Mouse (Mus musculus): ENCODE results near the gene Tvp23a. TPM values are rescaled to one million over a fixed set of nuclear protein-coding genes. Genes with fewer than 3 reads are reported as not detected.

The Tvp23a gene
- total and polyA plus RNA-seq, 2 experiments from 2014 or later = 44.1 to 77.6 TPM

DNA sequence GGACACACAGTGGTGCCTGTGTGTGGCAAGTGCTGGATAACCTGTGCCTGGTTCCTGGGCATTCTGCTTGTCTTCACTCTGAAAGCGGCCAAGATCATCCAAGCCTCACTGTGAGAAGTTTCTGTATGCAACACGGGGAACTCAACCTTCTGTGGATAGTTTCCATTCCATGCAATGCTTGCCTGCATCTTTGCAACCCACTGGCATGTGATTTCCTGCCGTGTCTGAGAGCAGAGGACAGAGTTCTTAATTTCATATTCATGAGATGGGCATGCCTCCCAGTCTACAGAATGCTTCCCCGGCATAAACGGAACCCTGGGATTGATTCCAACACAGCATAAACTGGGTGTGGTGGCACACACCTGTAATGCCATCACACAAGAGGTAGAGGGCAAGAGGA is 9.1 kb downstream of the Tvp23a start:
- Histone ChIP-seq H3K36me3 (ENCODE audit: insufficient read depth, low read length) (peaks cover 9% of the 10 kb centered on the region; the same call in 1 of the 2 replicates), H3K9me3 (ENCODE audit: low read length) (no peaks in the 10 kb centered on the region), H3K27me3 (ENCODE audit: insufficient read depth, low read length) (no peaks in the 10 kb centered on the region), H3K4me2 (ENCODE audit: low read depth, low read length, poor library complexity, severe bottlenecking) (no peak overlapping the region), H3K9ac (replicated peaks; ENCODE audit: low read length, poor library complexity, severe bottlenecking) (no peak overlapping the region), H3K27ac (ENCODE audit: low read depth, low read length) (no peak overlapping the region), H3K4me1 (ENCODE audit: insufficient read depth, low read length) (peaks cover 4% of the 10 kb centered on the region; the same call in 1 of the 2 replicates), H3K4me3 (ENCODE audit: low read depth, low read length) (no peak overlapping the region)
- TF ChIP-seq CTCF (IDR thresholded peaks at IDR 0.05) = no peak
- ATAC-seq (ENCODE audit: low FRiP score) (no peak), DNase-seq (ENCODE audit: low spot score) (no peak)
- WGBS = 80% methylated on average over 5 of the region's 5 CpGs

DNA sequence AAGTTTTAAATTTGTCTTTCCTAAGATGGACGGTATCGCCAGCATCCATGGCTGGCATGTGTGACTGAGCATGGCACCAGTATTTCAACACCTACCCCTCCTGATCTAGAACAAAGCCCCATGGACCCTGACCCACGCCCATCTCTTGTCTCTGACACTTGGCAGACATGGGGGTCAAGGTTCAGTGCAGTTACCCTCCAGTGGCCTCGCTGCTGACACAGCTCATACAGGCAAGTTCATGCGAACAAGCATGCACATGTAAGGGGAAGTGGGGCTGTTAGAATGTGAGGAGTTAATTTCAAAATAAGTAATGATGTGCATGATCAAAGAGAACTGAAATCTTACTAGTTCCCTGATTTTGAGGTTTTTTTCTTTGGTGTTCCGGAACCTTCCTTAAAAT is 11.0 kb downstream of the Tvp23a start:
- H3K4me3 ChIP-seq (ENCODE audit: low read depth, low read length) = no peak overlapping the region
- H3K9ac ChIP-seq (replicated peaks; ENCODE audit: low read length, poor library complexity, severe bottlenecking) = no peak overlapping the region
- WGBS = 88% methylated on average over 6 of the region's 6 CpGs
- no peak for TF ChIP-seq CTCF (IDR thresholded peaks at IDR 0.05)
- DNase-seq (ENCODE audit: low spot score) (no peak), ATAC-seq (ENCODE audit: low FRiP score) (no peak)
- no peaks in the 10 kb centered on the region for H3K27me3 ChIP-seq (ENCODE audit: insufficient read depth, low read length)
- no peaks in the 10 kb centered on the region for H3K9me3 ChIP-seq (ENCODE audit: low read length)
- H3K4me2 ChIP-seq (ENCODE audit: low read depth, low read length, poor library complexity, severe bottlenecking) = no peak overlapping the region
- H3K36me3 ChIP-seq (ENCODE audit: insufficient read depth, low read length) = peaks cover 9% of the 10 kb centered on the region; the same call in 1 of the 2 replicates
- H3K27ac ChIP-seq (ENCODE audit: low read depth, low read length) = no peak overlapping the region
- H3K4me1 ChIP-seq (ENCODE audit: insufficient read depth, low read length) = no peaks in the 10 kb centered on the region

DNA sequence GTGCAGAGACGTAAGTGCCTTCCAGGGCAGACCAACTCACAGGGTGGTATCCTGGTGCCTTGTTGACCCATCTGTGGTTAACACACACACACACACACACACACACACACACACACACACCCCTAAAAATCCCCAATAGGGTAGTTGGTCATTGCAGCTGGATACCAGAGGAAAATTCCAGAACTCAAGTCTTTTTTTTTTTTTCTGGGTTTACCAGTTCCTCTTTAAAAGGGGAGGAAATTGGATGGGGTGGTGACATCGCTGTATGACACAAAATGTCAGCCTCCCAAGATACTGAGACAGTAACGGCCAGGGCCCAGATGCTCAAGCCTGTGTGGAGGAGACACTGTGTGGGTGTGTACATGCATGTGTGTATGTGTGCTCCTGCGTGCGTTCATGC is 13.8 kb downstream of the Tvp23a start:
- Histone ChIP-seq H3K27me3 (ENCODE audit: insufficient read depth, low read length) (no peaks in the 10 kb centered on the region), H3K4me3 (ENCODE audit: low read depth, low read length) (no peak overlapping the region), H3K27ac (ENCODE audit: low read depth, low read length) (no peak overlapping the region), H3K4me1 (ENCODE audit: insufficient read depth, low read length) (no peaks in the 10 kb centered on the region), H3K36me3 (ENCODE audit: insufficient read depth, low read length) (peaks cover 5% of the 10 kb centered on the region; the same call in 1 of the 2 replicates), H3K9me3 (ENCODE audit: low read length) (no peaks in the 10 kb centered on the region), H3K4me2 (ENCODE audit: low read depth, low read length, poor library complexity, severe bottlenecking) (no peak overlapping the region), H3K9ac (replicated peaks; ENCODE audit: low read length, poor library complexity, severe bottlenecking) (no peak overlapping the region)
- 91% methylated on average over 5 of the region's 5 CpGs for WGBS
- no peak for ATAC-seq (ENCODE audit: low FRiP score)
- DNase-seq (ENCODE audit: low spot score) = no peak
- no peak for TF ChIP-seq CTCF (IDR thresholded peaks at IDR 0.05)

DNA sequence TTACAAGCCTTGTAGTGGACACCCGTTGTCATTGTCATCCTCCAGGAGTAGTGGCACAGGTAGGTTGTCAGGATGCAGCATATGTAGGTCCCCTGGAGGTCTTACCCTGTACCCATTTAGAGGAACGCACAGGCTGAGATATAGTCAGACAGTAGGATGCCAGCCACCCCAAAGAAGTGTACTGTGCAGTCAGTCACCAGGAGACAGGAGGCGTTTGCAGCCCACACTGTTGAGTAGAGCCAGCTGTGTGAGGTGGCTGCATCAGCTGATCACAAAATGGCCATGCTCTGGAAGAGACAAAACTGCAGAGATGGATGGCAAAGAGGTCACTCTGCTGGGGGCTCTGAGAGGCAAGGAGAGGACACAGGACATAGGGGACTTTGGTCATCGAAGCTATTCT is 14.8 kb downstream of the Tvp23a start:
- WGBS = 89% methylated on average over 4 of the region's 4 CpGs

DNA sequence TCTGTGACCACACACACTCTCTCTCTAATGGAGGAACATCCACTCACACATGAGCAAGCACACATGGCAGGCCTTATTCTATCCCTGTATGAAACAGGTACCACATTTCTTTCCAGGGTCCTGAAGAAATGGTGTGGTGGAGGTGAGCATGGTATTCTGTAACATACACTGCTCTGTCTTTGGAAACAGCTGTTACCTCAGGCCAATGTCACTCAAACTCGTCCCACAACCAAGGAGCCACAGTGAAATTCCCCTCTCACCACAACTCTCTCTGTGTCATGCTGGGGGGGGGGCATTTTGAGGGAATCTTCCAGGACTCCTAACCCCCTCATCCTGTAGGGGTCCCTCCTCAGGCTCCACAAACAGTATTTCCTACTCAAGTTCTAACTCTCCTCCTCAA is 15.3 kb downstream of the Tvp23a start:
- Histone ChIP-seq H3K9me3 (ENCODE audit: low read length) (no peaks in the 10 kb centered on the region), H3K4me2 (ENCODE audit: low read depth, low read length, poor library complexity, severe bottlenecking) (no peak overlapping the region), H3K4me3 (ENCODE audit: low read depth, low read length) (no peak overlapping the region), H3K9ac (replicated peaks; ENCODE audit: low read length, poor library complexity, severe bottlenecking) (no peak overlapping the region), H3K27ac (ENCODE audit: low read depth, low read length) (no peak overlapping the region), H3K27me3 (ENCODE audit: insufficient read depth, low read length) (no peaks in the 10 kb centered on the region), H3K36me3 (ENCODE audit: insufficient read depth, low read length) (peaks cover 7% of the 10 kb centered on the region), H3K4me1 (ENCODE audit: insufficient read depth, low read length) (no peaks in the 10 kb centered on the region)
- ATAC-seq (ENCODE audit: low FRiP score) (no peak), DNase-seq (ENCODE audit: low spot score) (no peak)
- TF ChIP-seq CTCF (IDR thresholded peaks at IDR 0.05) = no peak
- WGBS = 68% methylated on average over 1 of the region's 1 CpGs

More for the DNA sequence above, 14.8 kb downstream of the Tvp23a start:
- no peak for ATAC-seq (ENCODE audit: low FRiP score)
- Histone ChIP-seq H3K9ac (replicated peaks; ENCODE audit: low read length, poor library complexity, severe bottlenecking) (no peak overlapping the region), H3K9me3 (ENCODE audit: low read length) (no peaks in the 10 kb centered on the region), H3K36me3 (ENCODE audit: insufficient read depth, low read length) (peaks cover 2% of the 10 kb centered on the region; the same call in 1 of the 2 replicates), H3K27me3 (ENCODE audit: insufficient read depth, low read length) (no peaks in the 10 kb centered on the region), H3K4me3 (ENCODE audit: low read depth, low read length) (no peak overlapping the region), H3K27ac (ENCODE audit: low read depth, low read length) (no peak overlapping the region), H3K4me1 (ENCODE audit: insufficient read depth, low read length) (no peaks in the 10 kb centered on the region), H3K4me2 (ENCODE audit: low read depth, low read length, poor library complexity, severe bottlenecking) (no peak overlapping the region)
- no peak for TF ChIP-seq CTCF (IDR thresholded peaks at IDR 0.05)
- DNase-seq (ENCODE audit: low spot score) = no peak

DNA sequence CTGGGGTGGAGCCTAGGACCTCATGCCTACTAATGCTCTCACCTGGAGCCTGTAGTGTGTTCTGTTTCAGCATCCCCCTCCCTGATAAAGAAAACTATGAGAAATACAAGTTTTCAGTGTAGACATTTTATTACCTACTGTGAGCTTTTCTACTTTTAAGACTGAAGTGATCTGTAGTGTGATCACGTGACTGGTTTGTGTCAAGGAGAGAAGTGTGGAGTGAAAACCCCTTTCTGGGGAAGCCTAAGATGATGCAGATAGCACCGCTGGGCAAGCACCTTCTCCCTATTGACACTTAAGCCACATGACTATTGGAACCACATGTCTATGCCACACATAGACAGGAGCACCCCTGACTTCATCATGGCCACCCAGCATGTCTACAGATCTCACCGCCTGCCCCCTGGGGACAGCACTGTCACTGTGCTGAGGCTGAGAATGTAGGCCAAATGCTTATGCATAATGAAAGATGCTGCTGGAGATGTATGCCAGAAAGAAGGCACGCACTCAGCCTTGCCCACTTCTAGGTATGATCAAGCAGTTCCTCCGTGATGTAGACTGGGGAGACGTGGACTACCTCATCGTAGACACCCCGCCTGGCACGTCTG is 26.6 kb downstream of the Tvp23a start:
- no peak for DNase-seq (ENCODE audit: low spot score)
- no peak for TF ChIP-seq CTCF (IDR thresholded peaks at IDR 0.05)
- H3K4me1 ChIP-seq (ENCODE audit: insufficient read depth, low read length) = no peaks in the 10 kb centered on the region
- H3K4me3 ChIP-seq (ENCODE audit: low read depth, low read length) = no peak overlapping the region
- H3K4me2 ChIP-seq (ENCODE audit: low read depth, low read length, poor library complexity, severe bottlenecking) = no peak overlapping the region
- peaks cover 66% of the 10 kb centered on the region for H3K36me3 ChIP-seq (ENCODE audit: insufficient read depth, low read length)
- no peak for ATAC-seq (ENCODE audit: low FRiP score)
- H3K9me3 ChIP-seq (ENCODE audit: low read length) = no peaks in the 10 kb centered on the region
- H3K9ac ChIP-seq (replicated peaks; ENCODE audit: low read length, poor library complexity, severe bottlenecking) = no peak overlapping the region
- H3K27ac ChIP-seq (ENCODE audit: low read depth, low read length) = no peak overlapping the region
- WGBS = 96% methylated on average over 9 of the region's 9 CpGs
- no peaks in the 10 kb centered on the region for H3K27me3 ChIP-seq (ENCODE audit: insufficient read depth, low read length)

All from midbrain, postnatal 0 days (tissue).